Mouse (Mus musculus) liver, adult 2 months (tissue): ENCODE results near the gene Lin7a.

Experiments
- CTCF ChIP-seq: fragments of 200-500 bp; IDR thresholded peaks from 2 replicates; pipeline ENCODE4 v1.5.1; 2011; ENCODE audit warnings: low read depth, low read length, control low read depth
- POLR2A ChIP-seq: fragments of 200-500 bp; IDR thresholded peaks from 2 replicates; pipeline ENCODE4 v1.6.1; 2011; ENCODE audit warnings: low read length, control low read depth; ENCODE audit not compliant: insufficient read depth; ENCODE audit errors: extremely low read depth

GRCm38 (mm10) chr10:107359296-107359695 is 87.8 kb downstream of the Lin7a start:
- TF ChIP-seq POLR2A: no peak
- no peak for TF ChIP-seq CTCF
